ENCODE assay signal across 20 mouse cellular contexts in the genomic region with DNA sequence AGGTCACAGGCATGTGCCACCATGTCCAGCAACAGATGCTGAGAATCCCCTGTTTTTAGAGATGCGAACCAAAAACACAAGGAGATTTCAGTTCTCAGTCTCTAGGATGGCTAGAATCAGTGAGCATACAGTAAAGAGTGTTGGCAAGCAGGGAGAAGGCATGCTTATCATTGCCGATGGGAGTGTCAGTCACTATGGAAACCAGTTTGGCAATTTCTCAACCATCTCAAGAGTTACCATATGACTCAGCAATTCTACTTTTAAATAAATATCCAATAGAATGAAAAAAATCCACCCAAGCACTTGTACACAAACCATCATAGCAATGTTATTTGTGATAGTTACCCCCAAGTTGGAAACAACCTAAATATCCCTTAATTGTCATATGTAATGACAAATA. TPM values are rescaled to one million over a fixed set of nuclear protein-coding genes. Genes with fewer than 3 reads are reported as not detected.
A peak's percentile ranks its signal among the peaks of the same experiment; 100 is the strongest.
DNase-seq lines count a peak whose midpoint lies in the region; ATAC-seq and TF ChIP-seq lines count a peak whose summit lies in the region.
"Had no signal": no experiment of that assay in that cellular context is flagged by ENCODE, and none has a peak within 500 bp of the region (broad histone marks: within the 10 kb centered on the region; RNA-seq: fewer than 3 reads in every experiment).

No protein-coding gene starts in this region.

- TF ChIP-seq CTCF in forebrain, postnatal 0 days (IDR thresholded peaks at IDR 0.05; ENCODE audit: low read depth), result no peak
- TF ChIP-seq CTCF in intestine, postnatal 0 days (IDR thresholded peaks at IDR 0.05; ENCODE audit: low read depth), result no peak

- no peak overlapping the region for H3K27ac ChIP-seq in forebrain, postnatal 0 days (ENCODE audit: low read depth, low read length)
- no peak overlapping the region for H3K27ac ChIP-seq in forebrain, embryonic 12.5 days
- H3K27ac ChIP-seq in intestine, postnatal 0 days (ENCODE audit: low read depth, low read length), result no peak overlapping the region
- H3K27ac ChIP-seq: embryonic facial prominence, embryonic 13.5 days; forebrain, embryonic 15.5 days; gastrocnemius, adult 2 months; liver, embryonic 12.5 days; midbrain, embryonic 15.5 days; stomach, postnatal 0 days had no signal

- WGBS in forebrain, postnatal 0 days, result 58% methylated on average over 2 of the region's 2 CpGs
- WGBS in forebrain, embryonic 12.5 days, result 85% methylated on average over 2 of the region's 2 CpGs
- 67% methylated on average over 2 of the region's 2 CpGs for WGBS in intestine, postnatal 0 days

- no peaks in the 10 kb centered on the region for H3K27me3 ChIP-seq in forebrain, postnatal 0 days (ENCODE audit: insufficient read depth, low read length)
- no peaks in the 10 kb centered on the region for H3K27me3 ChIP-seq in forebrain, embryonic 12.5 days
- H3K27me3 ChIP-seq in intestine, postnatal 0 days (replicated peaks; ENCODE audit: control insufficient read depth, insufficient read depth, low read length), result no peaks in the 10 kb centered on the region
- H3K27me3 ChIP-seq: embryonic facial prominence, embryonic 13.5 days; forebrain, embryonic 15.5 days; liver, embryonic 12.5 days; midbrain, embryonic 15.5 days had no signal

- no peaks in the 10 kb centered on the region for H3K9me3 ChIP-seq in forebrain, postnatal 0 days (ENCODE audit: low read length)
- no peaks in the 10 kb centered on the region for H3K9me3 ChIP-seq in forebrain, embryonic 12.5 days
- no peaks in the 10 kb centered on the region for H3K9me3 ChIP-seq in intestine, postnatal 0 days (ENCODE audit: control insufficient read depth)
- H3K9me3 ChIP-seq: embryonic facial prominence, embryonic 13.5 days; forebrain, embryonic 15.5 days; G1E; liver, embryonic 12.5 days; midbrain, embryonic 15.5 days had no signal

- H3K4me2 ChIP-seq in forebrain, postnatal 0 days (ENCODE audit: low read depth), result no peak overlapping the region
- no peak overlapping the region for H3K4me2 ChIP-seq in forebrain, embryonic 12.5 days
- no peak overlapping the region for H3K4me2 ChIP-seq in intestine, postnatal 0 days (replicated peaks; ENCODE audit: low read depth)
- H3K4me2 ChIP-seq: embryonic facial prominence, embryonic 13.5 days; forebrain, embryonic 15.5 days; liver, embryonic 12.5 days; midbrain, embryonic 15.5 days had no signal

- DNase-seq in forebrain, postnatal 0 days, result peak; percentile 48
- DNase-seq in lung, postnatal 25 days (ENCODE audit: low spot score), result peak; percentile 8
- DNase-seq in lung, postnatal 10 days, result no peak
- DNase-seq in adipocyte (ENCODE audit: low spot score), result peak; percentile 52
- DNase-seq in urinary bladder, adult 2 months (ENCODE audit: low spot score), result no peak
- DNase-seq: cerebellum, adult 18-20 months; gastrocnemius, adult 2 months; heart, adult 18-20 months; kidney, adult 11 months; kidney, postnatal 25 days; thymus, postnatal 25 days had no signal

- no peaks in the 10 kb centered on the region for H3K36me3 ChIP-seq in forebrain, postnatal 0 days (ENCODE audit: insufficient read depth)
- no peaks in the 10 kb centered on the region for H3K36me3 ChIP-seq in forebrain, embryonic 12.5 days (replicated peaks)
- H3K36me3 ChIP-seq in intestine, postnatal 0 days (ENCODE audit: control insufficient read depth, insufficient read depth), result no peaks in the 10 kb centered on the region
- H3K36me3 ChIP-seq: embryonic facial prominence, embryonic 13.5 days; forebrain, embryonic 15.5 days; G1E; liver, embryonic 12.5 days; midbrain, embryonic 15.5 days had no signal

- H3K4me1 ChIP-seq in forebrain, postnatal 0 days (ENCODE audit: insufficient read depth), result peaks cover 12% of the 10 kb centered on the region; the same call in 1 of the 2 replicates
- no peaks in the 10 kb centered on the region for H3K4me1 ChIP-seq in forebrain, embryonic 12.5 days
- no peaks in the 10 kb centered on the region for H3K4me1 ChIP-seq in intestine, postnatal 0 days (replicated peaks; ENCODE audit: control insufficient read depth, insufficient read depth, low read length)
- H3K4me1 ChIP-seq: embryonic facial prominence, embryonic 13.5 days; liver, embryonic 12.5 days had no signal

- no peak overlapping the region for H3K4me3 ChIP-seq in forebrain, postnatal 0 days (ENCODE audit: low read depth, low read length)
- no peak overlapping the region for H3K4me3 ChIP-seq in forebrain, embryonic 12.5 days (replicated peaks)
- no peak overlapping the region for H3K4me3 ChIP-seq in intestine, postnatal 0 days (ENCODE audit: low read depth, low read length)
- H3K4me3 ChIP-seq: embryonic facial prominence, embryonic 13.5 days; forebrain, embryonic 15.5 days; gastrocnemius, adult 2 months; liver, embryonic 12.5 days; midbrain, embryonic 15.5 days had no signal

- no peak overlapping the region for H3K9ac ChIP-seq in forebrain, postnatal 0 days
- H3K9ac ChIP-seq in forebrain, embryonic 12.5 days, result no peak overlapping the region
- no peak overlapping the region for H3K9ac ChIP-seq in intestine, postnatal 0 days (ENCODE audit: low read depth, low read length)
- H3K9ac ChIP-seq: embryonic facial prominence, embryonic 13.5 days; forebrain, embryonic 15.5 days; liver, embryonic 12.5 days; midbrain, embryonic 15.5 days had no signal

- no peak for ATAC-seq in forebrain, postnatal 0 days
- no peak for ATAC-seq in forebrain, embryonic 12.5 days (ENCODE audit: low FRiP score)
- no peak for ATAC-seq in intestine, postnatal 0 days
- ATAC-seq: activated CD4-positive, CD25-positive, alpha-beta regulatory T cell, adult 4 months; forebrain, embryonic 15.5 days; liver, embryonic 12.5 days; midbrain, embryonic 15.5 days had no signal

RNA-seq across cellular contexts. Expression of a gene that starts 22.2 kb away (rescaled TPM):
- total RNA-seq in forebrain, postnatal 0 days (2014; rRNA removed), result 60.1 and 62.3 TPM in 2 replicates
- 71.2 and 76.0 TPM in 2 replicates for polyA plus RNA-seq in forebrain, postnatal 0 days (2015; fragmentation: Nextera tagmentation; extraction: Ambion mirVana)
- 68.9 and 77.0 TPM in 2 replicates for polyA plus RNA-seq in forebrain, embryonic 12.5 days (2016; fragmentation: Nextera tagmentation; extraction: Ambion mirVana)
- 29.8 and 40.2 TPM in 2 replicates for polyA plus RNA-seq in urinary bladder, adult 2 months (2012; rRNA removed)
- polyA plus RNA-seq in intestine, postnatal 0 days (2015; fragmentation: Nextera tagmentation; extraction: Ambion mirVana), result 24.8 and 25.1 TPM in 2 replicates

Comparison
In these comparisons a context has a peak if more than half of its experiments do, and no peak if none do; other contexts are left out.
1. DNase-seq: peak in forebrain, postnatal 0 days (single experiment), lung, postnatal 25 days (single experiment) and adipocyte (single experiment); none in lung, postnatal 10 days (single experiment) and urinary bladder, adult 2 months (single experiment).